15 mouse cellular contexts compared by ENCODE assay signal in the genomic region with DNA sequence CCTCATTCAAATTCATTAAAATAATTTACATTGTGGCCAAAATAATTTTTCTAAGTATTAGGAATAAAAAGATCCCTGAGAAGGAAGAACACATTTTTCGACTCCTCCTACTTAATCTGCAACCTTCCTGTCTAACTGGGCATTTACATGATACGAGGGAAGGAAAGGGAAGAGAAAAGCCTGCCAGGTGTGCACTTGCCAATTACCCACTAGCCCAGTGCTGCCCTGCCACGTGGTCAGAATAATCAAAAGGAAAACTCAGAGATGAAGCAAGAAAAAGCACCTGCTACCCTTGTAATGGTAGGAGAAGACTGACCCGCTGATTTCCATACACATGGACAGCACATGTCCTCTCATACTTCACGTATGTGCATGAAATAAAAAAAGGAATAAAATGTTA.
"Had no signal": no experiment of that assay in that cellular context is flagged by ENCODE, and none has a peak within 500 bp of the region (broad histone marks: within the 10 kb centered on the region; RNA-seq: fewer than 3 reads in every experiment).

No protein-coding gene starts in this region.

- H3K9ac ChIP-seq: liver, embryonic 13.5 days; neural tube, embryonic 13.5 days; stomach, embryonic 15.5 days had no signal

- H3K4me1 ChIP-seq: liver, embryonic 13.5 days; neural tube, embryonic 13.5 days; stomach, embryonic 15.5 days had no signal

- H3K4me3 ChIP-seq: liver, embryonic 13.5 days; neural tube, embryonic 13.5 days; stomach, embryonic 15.5 days had no signal

- H3K27ac ChIP-seq: liver, embryonic 13.5 days; neural tube, embryonic 13.5 days; stomach, embryonic 15.5 days had no signal

- DNase-seq: kidney, adult 11 months; kidney, adult 8-10 months; kidney, postnatal 14 days; kidney, postnatal 4 days; liver, embryonic 13.5 days; lung, adult 2 months; lung, postnatal 14 days; lung, postnatal 4 days; retina, postnatal 1 day; right cerebral cortex, postnatal 25 days; spleen, adult 18-20 months; thymus, postnatal 25 days had no signal

- H3K36me3 ChIP-seq: liver, embryonic 13.5 days; neural tube, embryonic 13.5 days; stomach, embryonic 15.5 days had no signal

- H3K27me3 ChIP-seq: liver, embryonic 13.5 days; neural tube, embryonic 13.5 days; stomach, embryonic 15.5 days had no signal

- H3K4me2 ChIP-seq: liver, embryonic 13.5 days; midbrain, embryonic 11.5 days; neural tube, embryonic 13.5 days; stomach, embryonic 15.5 days had no signal

- H3K9me3 ChIP-seq: liver, embryonic 13.5 days; neural tube, embryonic 13.5 days; stomach, embryonic 15.5 days had no signal
